Mouse (Mus musculus) CH12.LX (cell line): Measurements from ENCODE around the gene Slc12a5. TPM values are rescaled to one million over a fixed set of nuclear protein-coding genes. Genes with fewer than 3 reads are reported as not detected.

Experiments used
- DNase-seq: peaks from one replicate; pipeline ENCODE4 v3.0.0-alpha.2; 2013; ENCODE audit errors: extremely low read depth
- H3K27ac ChIP-seq: 2 replicates; pipeline ENCODE4 v1.5.1; 2012; ENCODE audit warnings: low read depth, mild to moderate bottlenecking, control low read depth, moderate library complexity; ENCODE audit not compliant: insufficient read depth
- H3K27me3 ChIP-seq: replicated peaks from 2 replicates; pipeline ENCODE3; 2012; ENCODE audit warnings: inconsistent platforms
- H3K36me3 ChIP-seq, 2 experiments: replicated peaks in 1 of 2; 2 replicates each; pipeline versions ENCODE3 to v1.6.1; 2012; ENCODE audit warnings: inconsistent platforms in 1 of 2, low read length in 1 of 2, mild to moderate bottlenecking in 1 of 2, mixed read lengths in 1 of 2, moderate library complexity in 1 of 2; ENCODE audit not compliant: control insufficient read depth in 1 of 2, insufficient read depth in 1 of 2
- H3K4me1 ChIP-seq, 2 experiments: 2 replicates each; pipeline ENCODE4 v1.6.1; 2012; ENCODE audit warnings: inconsistent platforms in 1 of 2, moderate library complexity in 1 of 2; ENCODE audit not compliant: insufficient read depth in 2 of 2, control insufficient read depth in 1 of 2
- H3K4me2 ChIP-seq: 2 replicates; pipeline ENCODE4 v1.6.1; 2012; ENCODE audit warnings: low read depth, mild to moderate bottlenecking, control low read depth; ENCODE audit not compliant: poor library complexity, insufficient read depth, severe bottlenecking
- H3K4me3 ChIP-seq, 3 experiments: fragments of 150-350 bp in 1 of 3; sonication (generic) in 1 of 3; replicated peaks in 1 of 3; 2 replicates each; pipeline versions ENCODE3 to v1.5.1; 2011 to 2012; ENCODE audit warnings: low read depth in 2 of 3, low read length in 2 of 3, mild to moderate bottlenecking in 2 of 3, moderate library complexity in 2 of 3, control low read depth in 1 of 3, improper control_type of control experiment in 1 of 3, inconsistent platforms in 1 of 3, mixed read lengths in 1 of 3; ENCODE audit not compliant: poor library complexity in 1 of 3
- H3K79me2 ChIP-seq: replicated peaks from 2 replicates; pipeline ENCODE4 v1.6.1; 2012; ENCODE audit warnings: mild to moderate bottlenecking, moderate library complexity; ENCODE audit not compliant: control insufficient read depth, poor library complexity, insufficient read depth, severe bottlenecking; ENCODE audit errors: extremely low read depth
- H3K9ac ChIP-seq: 2 replicates; pipeline ENCODE4 v1.6.1; 2012; ENCODE audit warnings: low read depth, mild to moderate bottlenecking, control low read depth, moderate library complexity; ENCODE audit not compliant: insufficient read depth
- H3K9me3 ChIP-seq: replicated peaks from 2 replicates; pipeline ENCODE3; 2012; ENCODE audit warnings: low read length, inconsistent platforms, mixed read lengths
- CHD1 ChIP-seq: IDR thresholded peaks from 2 replicates; pipeline ENCODE4 v1.6.1; 2012; ENCODE audit warnings: low read depth, low read length, improper control_type of control experiment, inconsistent platforms
- CHD2 ChIP-seq: IDR thresholded peaks from 2 replicates; pipeline ENCODE4 v1.6.1; 2011; ENCODE audit warnings: low read length, improper control_type of control experiment
- CTCF ChIP-seq, 2 experiments: IDR thresholded peaks in 1 of 2; conservative IDR thresholded peaks in 1 of 2; 2 replicates each; pipeline ENCODE4 v1.5.1; 2011 to 2012; ENCODE audit warnings: low read depth in 2 of 2, low read length in 2 of 2, improper control_type of control experiment in 1 of 2, inconsistent platforms in 1 of 2, mild to moderate bottlenecking in 1 of 2, moderate library complexity in 1 of 2
- E2F4 ChIP-seq: IDR thresholded peaks from 2 replicates; pipeline ENCODE4 v1.6.1; 2011; ENCODE audit warnings: low read depth, low read length, improper control_type of control experiment; ENCODE audit not compliant: insufficient replicate concordance
- ETS1 ChIP-seq: conservative IDR thresholded peaks from 2 replicates; pipeline ENCODE4 v1.6.1; 2012; ENCODE audit warnings: low read depth, mild to moderate bottlenecking, inconsistent platforms, low read length, improper control_type of control experiment, moderate library complexity
- GABPA ChIP-seq: IDR thresholded peaks from 2 replicates; pipeline ENCODE4 v1.6.1; 2012; ENCODE audit warnings: low read depth, low read length, improper control_type of control experiment, inconsistent platforms; ENCODE audit not compliant: insufficient replicate concordance
- HCFC1 ChIP-seq: IDR thresholded peaks from 2 replicates; pipeline ENCODE4 v1.6.1; 2012; ENCODE audit warnings: low read depth, mild to moderate bottlenecking, inconsistent platforms, low read length, improper control_type of control experiment
- IRF4 ChIP-seq: IDR thresholded peaks from 2 replicates; pipeline ENCODE4 v1.6.1; 2014; ENCODE audit warnings: low read depth, mild to moderate bottlenecking, inconsistent platforms, low read length, improper control_type of control experiment
- MAFK ChIP-seq: IDR thresholded peaks from 2 replicates; pipeline ENCODE4 v1.6.1; 2011; ENCODE audit warnings: low read length, improper control_type of control experiment; ENCODE audit not compliant: insufficient replicate concordance
- MAZ ChIP-seq: IDR thresholded peaks from 2 replicates; pipeline ENCODE4 v1.6.1; 2012; ENCODE audit warnings: low read depth, mild to moderate bottlenecking, inconsistent platforms, low read length, improper control_type of control experiment, moderate library complexity
- NELFE ChIP-seq: IDR thresholded peaks from 2 replicates; pipeline ENCODE4 v1.6.1; 2011; ENCODE audit warnings: low read depth, low read length, improper control_type of control experiment
- NRF1 ChIP-seq: IDR thresholded peaks from 2 replicates; pipeline ENCODE4 v1.6.1; 2014; ENCODE audit warnings: low read depth, mild to moderate bottlenecking, inconsistent platforms, low read length, improper control_type of control experiment, moderate library complexity
- PAX5 ChIP-seq: IDR thresholded peaks from 2 replicates; pipeline ENCODE4 v1.6.1; 2012; ENCODE audit warnings: low read length, inconsistent platforms, mixed read lengths
- RAD21 ChIP-seq: IDR thresholded peaks from 2 replicates; pipeline ENCODE4 v1.6.1; 2011; ENCODE audit warnings: low read depth, mild to moderate bottlenecking, low read length, improper control_type of control experiment, moderate library complexity
- RCOR1 ChIP-seq: conservative IDR thresholded peaks from 2 replicates; pipeline ENCODE4 v1.6.1; 2012; ENCODE audit warnings: low read depth, mild to moderate bottlenecking, inconsistent platforms, low read length, improper control_type of control experiment
- USF1 ChIP-seq: IDR thresholded peaks from 2 replicates; pipeline ENCODE4 v1.6.1; 2014; ENCODE audit warnings: low read depth, mild to moderate bottlenecking, inconsistent platforms, low read length, improper control_type of control experiment
- ZKSCAN1 ChIP-seq: IDR thresholded peaks from 2 replicates; pipeline ENCODE4 v1.6.1; 2012; ENCODE audit warnings: low read depth, inconsistent platforms, low read length, improper control_type of control experiment, borderline replicate concordance
- ZNF384 ChIP-seq: IDR thresholded peaks from 2 replicates; pipeline ENCODE4 v1.6.1; 2012; ENCODE audit warnings: low read depth, low read length, improper control_type of control experiment, inconsistent platforms
- dilution Hi-C: fragments of 300-500 bp; cut with MboI; formaldehyde crosslinking; loops from 2 replicates; pipeline ENCODE4 v1.14.3; 2020; ENCODE audit warnings: low sequenced_read_pairs; ENCODE audit not compliant: extremely low pct_unique_long_range_greater_than_20kb, extremely low pct_ligation_motif_present
- in situ Hi-C: fragments of 300-500 bp; cut with MboI; formaldehyde crosslinking; loops from 3 replicates; pipeline ENCODE4 v1.14.3; 2019; ENCODE audit warnings: low sequenced_read_pairs, low pct_ligation_motif_present, low pct_unique_long_range_greater_than_20kb, mixed read lengths
- polyA plus RNA-seq: library from polyadenylated mRNA; unstranded; fragments of >175 nt; gene quantifications from 2 replicates; pipeline ENCODE4 v1.2.1, GENCODE M21; 2012; ENCODE audit warnings: low read depth; ENCODE audit not compliant: insufficient read length
- total RNA-seq, 2 experiments: library from RNA; depleted of rRNA; stranded (reverse); fragments of 300-350 nt in 1 of 2; fragments of >200 nt in 1 of 2; gene quantifications; 2 replicates each; pipeline ENCODE4 v1.2.3; 2012 to 2014

The Slc12a5 gene
- total and polyA plus RNA-seq, 3 experiments = 0.05 to 0.83 (median 0.30) TPM

GRCm38 (mm10) chr2:165020490-165020889 is 59.9 kb downstream of the Slc12a5 start:
- no peaks in the 10 kb centered on the region for H3K27me3 ChIP-seq
- H3K79me2 ChIP-seq = peaks cover 2% of the 10 kb centered on the region
- no peak overlapping the region for H3K4me2 ChIP-seq
- no peak overlapping the region for H3K27ac ChIP-seq
- no peak overlapping the region for H3K9ac ChIP-seq
- in situ Hi-C loops = no loop called here
- H3K36me3 ChIP-seq = peaks cover 21 to 59% of the 10 kb centered on the region in 2 experiments
- no peak overlapping the region for H3K4me3 ChIP-seq
- no peak for TF ChIP-seq E2F4
- TF ChIP-seq, all 38 proteins: peak for 0
- dilution Hi-C loops = no loop called here
- peaks cover 0 to 17% of the 10 kb centered on the region in 2 experiments; a peak in 1 of 4 replicates for H3K4me1 ChIP-seq
- DNase-seq = no peak
- H3K9me3 ChIP-seq = no peaks in the 10 kb centered on the region

- H3K9ac ChIP-seq = no peak overlapping the region
- H3K4me2 ChIP-seq = no peak overlapping the region
- no peaks in the 10 kb centered on the region for H3K9me3 ChIP-seq
- no peak for TF ChIP-seq NELFE
- dilution Hi-C loops (no loop called here), in situ Hi-C loops (no loop called here)
- peaks cover 0 to 50% of the 10 kb centered on the region in 2 experiments; a peak in 2 of 4 replicates for H3K4me1 ChIP-seq
- H3K79me2 ChIP-seq = peaks cover 34% of the 10 kb centered on the region
- no peak overlapping the region for H3K4me3 ChIP-seq
- DNase-seq = peak; percentile 2
- no peaks in the 10 kb centered on the region for H3K27me3 ChIP-seq
- H3K36me3 ChIP-seq = peaks cover 5 to 31% of the 10 kb centered on the region in 2 experiments
- no peak overlapping the region for H3K27ac ChIP-seq
These were observed 66.6 kb downstream of the Slc12a5 start for GRCm38 (mm10) chr2:165027163-165027562.

- Histone ChIP-seq H3K9me3 (no peaks in the 10 kb centered on the region), H3K27ac (no peak overlapping the region), H3K4me3 (no peak overlapping the region), H3K79me2 (peaks cover 47% of the 10 kb centered on the region), H3K9ac (no peak overlapping the region), H3K36me3 (peaks cover 0 to 17% of the 10 kb centered on the region in 2 experiments), H3K27me3 (no peaks in the 10 kb centered on the region), H3K4me2 (no peak overlapping the region), H3K4me1 (peaks cover 11 to 61% of the 10 kb centered on the region in 2 experiments)
- DNase-seq = no peak
- dilution Hi-C loops (no loop called here), in situ Hi-C loops (no loop called here)
- TF ChIP-seq CTCF (conservative IDR thresholded peaks at IDR 0.05 in 1 of 2, IDR thresholded peaks at IDR 0.05 in 1 of 2; ENCODE audit: low read depth in 2 of 2, low read length in 2 of 2) = peak in 1 of 2 experiments; percentile 6; a peak in 1 of 4 replicates
- no peak for TF ChIP-seq RAD21
- TF ChIP-seq PAX5 = no peak
These were observed 71.9 kb downstream of the Slc12a5 start for GRCm38 (mm10) chr2:165032533-165032932.

GRCm38 (mm10) chr2:165033306-165033705 is 72.7 kb downstream of the Slc12a5 start:
- peaks cover 0 to 14% of the 10 kb centered on the region in 2 experiments for H3K36me3 ChIP-seq
- peak overlapping the region; percentile 39 for H3K4me2 ChIP-seq
- no peaks in the 10 kb centered on the region for H3K27me3 ChIP-seq
- peaks cover 11 to 57% of the 10 kb centered on the region in 2 experiments for H3K4me1 ChIP-seq
- H3K4me3 ChIP-seq = peak overlapping the region in 2 of 3 experiments; percentile 79 to 90
- no peak overlapping the region for H3K27ac ChIP-seq
- dilution Hi-C loops (no loop called here), in situ Hi-C loops (no loop called here)
- H3K9me3 ChIP-seq = no peaks in the 10 kb centered on the region
- no peak for DNase-seq
- H3K79me2 ChIP-seq = peaks cover 41% of the 10 kb centered on the region
- peak overlapping the region; percentile 78 for H3K9ac ChIP-seq
- TF ChIP-seq IRF4 (no peak), NRF1 (no peak), RCOR1 (no peak), CHD1 (no peak), HCFC1 (no peak), CHD2 (no peak), E2F4 (no peak), ZKSCAN1 (no peak), PAX5 (no peak), USF1 (no peak), ZNF384 (no peak), MAFK (no peak), NELFE (no peak), MAZ (no peak), GABPA (no peak), ETS1 (no peak)
